Mouse (Mus musculus) heart, postnatal 0 days (tissue): ENCODE results near the gene Tmem267. TPM values are rescaled to one million over a fixed set of nuclear protein-coding genes. Genes with fewer than 3 reads are reported as not detected.
"Not testable (repeated sequence)": the region's sequence is repeated elsewhere in the genome, so short reads cannot be mapped to it uniquely, and the experiment has no call there.

Source experiments
- ATAC-seq: fragments of 200-750 bp; cut with Nextera tagmentation; 2 replicates; pipeline ENCODE4 v1.8.0; 2017; ENCODE audit warnings: low read depth, moderate number of reproducible peaks, moderate library complexity; ENCODE audit not compliant: insufficient read depth
- DNase-seq: peaks from one replicate; pipeline ENCODE4 v3.0.0-alpha.2; 2016; ENCODE audit warnings: low spot score
- H3K27ac ChIP-seq: fragments of 300-500 bp; sonication (generic); 2 replicates; pipeline ENCODE4 v1.5.1; 2014; ENCODE audit warnings: low read depth, mild to moderate bottlenecking
- H3K27me3 ChIP-seq: fragments of 300-500 bp; sonication (generic); 2 replicates; pipeline ENCODE4 v1.6.1; 2014; ENCODE audit warnings: low read length, mixed read lengths; ENCODE audit not compliant: control insufficient read depth, insufficient read depth
- H3K36me3 ChIP-seq: fragments of 300-500 bp; sonication (generic); replicated peaks from 2 replicates; pipeline ENCODE4 v1.6.1; 2014; ENCODE audit warnings: low read length, mixed read lengths; ENCODE audit not compliant: control insufficient read depth, insufficient read depth
- H3K4me1 ChIP-seq: fragments of 300-500 bp; sonication (generic); 2 replicates; pipeline ENCODE4 v1.6.1; 2014; ENCODE audit warnings: antibody characterized with exemption; ENCODE audit not compliant: control insufficient read depth, insufficient read depth
- H3K4me2 ChIP-seq: fragments of 300-500 bp; sonication (generic); 2 replicates; pipeline ENCODE4 v1.6.1; 2014; ENCODE audit warnings: low read depth, mild to moderate bottlenecking, low read length, moderate library complexity
- H3K4me3 ChIP-seq: fragments of 300-500 bp; sonication (generic); 2 replicates; pipeline ENCODE4 v1.5.1; 2014; ENCODE audit warnings: low read depth, low read length
- H3K9ac ChIP-seq: fragments of 300-500 bp; sonication (generic); replicated peaks from 2 replicates; pipeline ENCODE4 v1.6.1; 2014; ENCODE audit warnings: low read depth, low read length, mixed read lengths
- H3K9me3 ChIP-seq: fragments of 300-500 bp; sonication (generic); replicated peaks from 2 replicates; pipeline ENCODE4 v1.6.1; 2016; ENCODE audit warnings: low read length; ENCODE audit not compliant: control insufficient read depth
- CTCF ChIP-seq: IDR thresholded peaks from 2 replicates; pipeline ENCODE4 v1.5.1; 2016; ENCODE audit warnings: antibody characterized with exemption, control low read depth, low read depth
- EP300 ChIP-seq: IDR thresholded peaks from 2 replicates; pipeline ENCODE4 v1.6.1; 2016; ENCODE audit warnings: antibody characterized with exemption, low read depth
- whole genome bisulfite sequencing: fragments of 180-500 bp; shearing (Covaris S2); extraction: QIAGEN DNeasy Blood & Tissue Kit; methylation state at CpG from one replicate; pipeline ENCODE4 v1.1.7; 2014; 5-methylcytosine and 5-hydroxymethylcytosine counted together
- polyA plus RNA-seq: library from polyadenylated mRNA; unstranded; fragments of >200 nt; fragmentation: Nextera tagmentation; extraction: Ambion mirVana; gene quantifications from 2 replicates; pipeline ENCODE4 v1.2.1, GENCODE M21; 2015
- total RNA-seq: library from RNA; depleted of rRNA; stranded (reverse); fragments of >200 nt; gene quantifications from 2 replicates; pipeline ENCODE4 v1.2.3, GENCODE M21; 2014; ENCODE audit warnings: low replicate concordance

Gene Tmem267
- total and polyA plus RNA-seq, 2 experiments from 2014 or later = 1.5 to 18.9 TPM

DNA sequence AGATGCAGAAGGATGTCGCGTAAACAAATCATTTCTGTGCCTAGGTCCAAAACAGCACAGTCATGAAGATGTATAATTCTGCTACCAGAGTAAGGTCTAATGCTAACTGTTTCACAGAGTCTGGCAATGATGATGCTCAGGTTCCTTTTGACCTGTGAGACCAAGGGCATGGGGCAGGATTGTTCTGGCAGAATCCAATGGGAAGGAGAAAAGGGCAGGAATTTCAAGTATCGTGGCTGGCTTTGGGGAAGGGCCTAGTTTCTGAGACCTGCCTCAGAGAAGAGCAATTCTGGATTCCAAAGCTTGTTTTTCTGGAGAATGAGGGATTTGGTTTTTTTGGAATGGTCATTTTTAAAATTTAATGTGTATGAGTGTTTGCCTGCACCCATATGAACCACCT, 131.0 kb downstream of the Tmem267 start:
- no peak for DNase-seq
- ATAC-seq = no peak
- H3K27me3 ChIP-seq = no peaks in the 10 kb centered on the region
- no peaks in the 10 kb centered on the region for H3K36me3 ChIP-seq
- H3K27ac ChIP-seq = no peak overlapping the region
- no peak overlapping the region for H3K4me3 ChIP-seq
- 82% methylated on average over 3 of the region's 3 CpGs for WGBS
- no peaks in the 10 kb centered on the region for H3K4me1 ChIP-seq
- H3K4me2 ChIP-seq = no peak overlapping the region
- no peaks in the 10 kb centered on the region for H3K9me3 ChIP-seq
- H3K9ac ChIP-seq = no peak overlapping the region
- TF ChIP-seq EP300 (no peak), CTCF (no peak)

GRCm38 (mm10) chr13:119619735-119620134, 131.9 kb downstream of the Tmem267 start:
- ATAC-seq = no peak
- H3K4me2 ChIP-seq = no peak overlapping the region
- H3K9me3 ChIP-seq = no peaks in the 10 kb centered on the region
- no peak overlapping the region for H3K27ac ChIP-seq
- TF ChIP-seq CTCF (no peak), EP300 (no peak)
- H3K4me3 ChIP-seq = no peak overlapping the region
- no peaks in the 10 kb centered on the region for H3K36me3 ChIP-seq
- no peak overlapping the region for H3K9ac ChIP-seq
- H3K27me3 ChIP-seq = no peaks in the 10 kb centered on the region
- no peaks in the 10 kb centered on the region for H3K4me1 ChIP-seq
- 52% methylated on average over 3 of the region's 3 CpGs for whole genome bisulfite sequencing
- DNase-seq = no peak

GRCm38 (mm10) chr13:119623634-119624033, 135.8 kb downstream of the Tmem267 start, which contains the start of gene Ccl28:
TSS of gene Ccl28 (plus strand) at chr13:119623819.
- 67% methylated on average over 6 of the region's 6 CpGs for WGBS
- H3K27ac ChIP-seq = no peak within 1 kb of the TSS
- no peaks in the 10 kb centered on the region for H3K9me3 ChIP-seq
- TF ChIP-seq EP300 (no peak), CTCF (no peak)
- H3K4me1 ChIP-seq = no peaks in the 10 kb centered on the region
- H3K9ac ChIP-seq = no peak within 1 kb of the TSS
- H3K36me3 ChIP-seq = no peaks in the 10 kb centered on the region
- no peaks in the 10 kb centered on the region for H3K27me3 ChIP-seq
- no peak within 1 kb of the TSS for H3K4me3 ChIP-seq
- no peak within 1 kb of the TSS for H3K4me2 ChIP-seq
- DNase-seq (no peak), ATAC-seq (no peak)

GRCm38 (mm10) chr13:119625952-119626351, 138.1 kb downstream of the Tmem267 start:
- DNase-seq, ATAC-seq, H3K4me1 ChIP-seq, H3K9ac ChIP-seq, H3K9me3 ChIP-seq, H3K27ac ChIP-seq, H3K36me3 ChIP-seq, H3K4me2 ChIP-seq, H3K4me3 ChIP-seq, H3K27me3 ChIP-seq: not testable (repeated sequence)
- 65% methylated on average over 5 of the region's 5 CpGs for WGBS
- peak; percentile 20 for TF ChIP-seq CTCF

DNA sequence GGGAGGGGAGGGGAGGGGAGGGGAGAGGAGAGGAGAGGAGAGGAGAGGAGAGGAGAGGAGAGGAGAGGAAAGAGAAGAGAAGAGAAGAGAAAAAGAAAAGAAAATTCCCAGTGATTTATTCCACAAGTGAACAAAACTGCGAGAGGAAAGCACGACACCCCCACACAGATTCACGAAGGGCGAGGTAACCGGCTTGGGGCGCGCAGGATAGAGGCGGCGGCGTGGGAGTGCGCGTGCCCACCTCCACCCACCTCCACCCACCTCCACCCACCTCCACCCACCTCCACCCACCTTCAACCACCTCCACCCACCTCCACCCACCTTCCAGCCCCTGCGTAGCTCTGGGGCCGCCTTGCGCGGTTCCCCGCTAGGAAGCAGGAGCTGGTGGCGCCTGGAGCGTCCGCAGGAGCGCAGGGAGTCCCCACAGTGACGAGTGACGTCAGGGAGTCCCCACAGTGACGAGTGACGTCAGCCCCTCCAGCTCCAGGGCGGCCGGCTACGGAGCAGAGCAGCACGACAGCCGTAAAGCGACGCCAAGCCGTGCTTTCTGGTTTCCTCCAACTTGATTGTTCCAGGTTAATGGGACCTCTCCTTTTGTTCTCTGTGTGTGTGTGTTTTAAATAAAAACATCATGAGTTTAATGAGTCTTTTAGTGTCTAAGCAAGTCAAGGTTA, 143.8 kb downstream of the Tmem267 start:
- H3K9me3 ChIP-seq = no peaks in the 10 kb centered on the region
- WGBS = 4% methylated on average over 32 of the region's 33 CpGs
- ATAC-seq (peak; percentile 92), DNase-seq (peak; percentile 85)
- peak overlapping the region; percentile 86 for H3K4me2 ChIP-seq
- H3K27me3 ChIP-seq = no peaks in the 10 kb centered on the region
- H3K4me3 ChIP-seq = peak overlapping the region; percentile 61
- no peaks in the 10 kb centered on the region for H3K4me1 ChIP-seq
- no peak overlapping the region; the same call in 1 of the 2 replicates for H3K9ac ChIP-seq
- no peak overlapping the region for H3K27ac ChIP-seq
- TF ChIP-seq CTCF = no peak
- H3K36me3 ChIP-seq = no peaks in the 10 kb centered on the region

- Histone ChIP-seq H3K36me3 (no peaks in the 10 kb centered on the region), H3K27ac (no peak overlapping the region), H3K4me3 (peak overlapping the region; percentile 61), H3K9ac (no peak overlapping the region), H3K27me3 (no peaks in the 10 kb centered on the region), H3K4me2 (peak overlapping the region; percentile 86), H3K4me1 (no peaks in the 10 kb centered on the region), H3K9me3 (no peaks in the 10 kb centered on the region)
- no peak for DNase-seq
- ATAC-seq = no peak
- WGBS = 89% methylated on average over 4 of the region's 4 CpGs
- no peak for TF ChIP-seq EP300
- no peak for TF ChIP-seq CTCF
These were observed 144.3 kb downstream of the Tmem267 start for GRCm38 (mm10) chr13:119632156-119632548.
